Mouse (Mus musculus) midbrain, embryonic 11.5 days (tissue): Measurements from ENCODE around the gene Mtmr3. TPM values are rescaled to one million over a fixed set of nuclear protein-coding genes. Genes with fewer than 3 reads are reported as not detected.

ENCODE experiments used
- ATAC-seq: fragments of 200-750 bp; cut with Nextera tagmentation; 2 replicates; pipeline ENCODE4 v1.8.0; 2017; ENCODE audit warnings: moderate TSS enrichment, moderate library complexity; ENCODE audit not compliant: low FRiP score
- DNase-seq: peaks from one replicate; pipeline ENCODE4 v3.0.0; 2015; ENCODE audit warnings: low spot score; ENCODE audit errors: missing footprints
- H3K27ac ChIP-seq: fragments of 300-500 bp; sonication (generic); 2 replicates; pipeline ENCODE4 v1.5.1; 2014; ENCODE audit warnings: low read depth, low read length
- H3K27me3 ChIP-seq: fragments of 300-500 bp; sonication (generic); 2 replicates; pipeline ENCODE4 v1.6.1; 2014; ENCODE audit warnings: mild to moderate bottlenecking, low read length, moderate library complexity, mixed read lengths; ENCODE audit not compliant: control insufficient read depth, insufficient read depth
- H3K36me3 ChIP-seq: fragments of 300-500 bp; sonication (generic); 2 replicates; pipeline ENCODE4 v1.6.1; 2014; ENCODE audit warnings: mild to moderate bottlenecking, low read length, moderate library complexity, mixed read lengths; ENCODE audit not compliant: control insufficient read depth, insufficient read depth
- H3K4me1 ChIP-seq: fragments of 300-500 bp; sonication (generic); 2 replicates; pipeline ENCODE4 v1.6.1; 2014; ENCODE audit warnings: low read length; ENCODE audit not compliant: control insufficient read depth, insufficient read depth
- H3K4me2 ChIP-seq: fragments of 300-500 bp; sonication (generic); 2 replicates; pipeline ENCODE4 v1.6.1; 2014; ENCODE audit warnings: mild to moderate bottlenecking, moderate library complexity
- H3K4me3 ChIP-seq: fragments of 300-500 bp; sonication (generic); 2 replicates; pipeline ENCODE4 v1.5.1; 2014; ENCODE audit warnings: low read depth, low read length
- H3K9ac ChIP-seq: fragments of 300-500 bp; sonication (generic); 2 replicates; pipeline ENCODE4 v1.6.1; 2014; ENCODE audit warnings: low read length
- H3K9me3 ChIP-seq: fragments of 300-500 bp; sonication (generic); 2 replicates; pipeline ENCODE4 v1.6.1; 2016; ENCODE audit warnings: low read length; ENCODE audit not compliant: control insufficient read depth
- WGBS: fragments of 180-500 bp; shearing (Covaris S2); extraction: QIAGEN DNeasy Blood & Tissue Kit; methylation state at CpG from one replicate; pipeline ENCODE4 v1.1.7; 2014; 5-methylcytosine and 5-hydroxymethylcytosine counted together
- polyA plus RNA-seq: library from polyadenylated mRNA; unstranded; fragments of >200 nt; fragmentation: Nextera tagmentation; extraction: Ambion mirVana; gene quantifications from 2 replicates; pipeline ENCODE4 v1.2.1, GENCODE M21; 2014

Mtmr3 gene
- polyA plus RNA-seq, 1 experiment from 2014 or later = 28.6 TPM

DNA sequence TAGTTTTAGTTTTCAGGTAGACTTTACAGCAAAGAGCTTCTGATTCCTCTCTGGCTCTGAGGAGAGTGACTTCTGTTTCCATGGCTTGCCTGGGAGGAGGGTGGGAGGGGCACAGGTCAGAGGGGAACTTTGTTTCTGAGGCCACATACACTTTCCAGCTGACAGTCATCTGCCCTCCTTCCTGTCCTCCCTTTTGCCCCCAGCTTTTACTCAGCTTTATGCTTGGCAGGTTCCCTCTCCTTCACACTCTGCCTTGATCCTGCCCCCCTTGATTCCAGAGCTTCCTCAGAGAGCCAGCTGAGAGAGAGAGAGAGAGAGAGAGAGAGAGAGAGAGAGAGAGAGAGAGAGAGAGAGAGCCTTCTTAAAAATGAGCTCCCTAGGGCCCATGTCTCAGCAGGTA lies 123.4 kb downstream of the Mtmr3 start:
- Histone ChIP-seq H3K9ac (no peak overlapping the region), H3K36me3 (no peaks in the 10 kb centered on the region), H3K4me2 (no peak overlapping the region), H3K4me3 (no peak overlapping the region), H3K9me3 (no peaks in the 10 kb centered on the region), H3K27me3 (no peaks in the 10 kb centered on the region), H3K4me1 (no peaks in the 10 kb centered on the region), H3K27ac (no peak overlapping the region)
- ATAC-seq = no peak
- no peak for DNase-seq

DNA sequence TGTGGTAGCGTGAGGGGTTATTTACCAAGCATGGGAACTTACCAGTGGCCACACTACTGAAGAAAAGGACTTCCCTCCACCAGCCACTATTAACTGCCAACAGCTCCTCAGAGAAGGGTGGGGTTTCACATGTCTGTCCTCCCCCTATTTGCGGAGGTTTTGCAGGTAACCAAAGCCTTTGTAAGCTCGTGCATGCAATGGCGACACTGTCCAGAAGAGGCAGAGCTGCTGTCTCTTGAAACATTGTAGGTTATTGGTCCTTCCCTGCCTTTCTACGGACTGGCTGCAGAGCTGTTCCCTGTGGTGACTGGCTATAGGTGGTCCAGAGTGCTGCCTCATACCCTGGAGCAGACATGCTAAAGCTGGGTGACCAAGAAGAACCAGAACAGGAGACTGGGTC lies 125.6 kb downstream of the Mtmr3 start:
- Histone ChIP-seq H3K9me3 (no peaks in the 10 kb centered on the region), H3K9ac (no peak overlapping the region), H3K4me1 (no peaks in the 10 kb centered on the region), H3K36me3 (no peaks in the 10 kb centered on the region), H3K27ac (no peak overlapping the region), H3K4me2 (no peak overlapping the region), H3K27me3 (no peaks in the 10 kb centered on the region), H3K4me3 (no peak overlapping the region)
- DNase-seq = no peak
- 66% methylated on average over 5 of the region's 5 CpGs for WGBS
- no peak for ATAC-seq

DNA sequence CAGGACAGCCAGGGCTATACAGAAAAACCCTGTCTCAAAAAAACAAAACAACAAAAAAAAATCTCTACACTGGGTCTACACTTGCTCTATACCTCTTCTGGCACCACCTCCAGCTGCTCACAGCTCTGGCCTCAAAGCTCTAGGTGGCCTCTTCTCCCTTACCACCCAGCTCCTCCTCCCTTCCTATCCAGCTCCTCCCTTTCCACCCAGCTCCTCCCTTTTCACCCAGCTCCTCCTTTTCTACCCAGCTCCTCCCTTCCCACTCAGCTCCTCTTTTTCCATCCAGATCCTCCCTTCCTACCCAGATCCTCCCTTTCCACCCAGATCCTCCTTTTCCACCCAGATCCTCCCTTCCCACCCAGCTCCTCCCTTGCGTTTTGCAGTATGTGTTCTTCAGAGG lies 127.2 kb downstream of the Mtmr3 start:
- Histone ChIP-seq H3K36me3 (no peaks in the 10 kb centered on the region), H3K4me2 (no peak overlapping the region), H3K9ac (no peak overlapping the region), H3K4me3 (no peak overlapping the region), H3K4me1 (no peaks in the 10 kb centered on the region), H3K9me3 (no peaks in the 10 kb centered on the region), H3K27me3 (no peaks in the 10 kb centered on the region), H3K27ac (no peak overlapping the region)
- WGBS = 91% methylated on average over 1 of the region's 1 CpGs
- DNase-seq (no peak), ATAC-seq (no peak)

DNA sequence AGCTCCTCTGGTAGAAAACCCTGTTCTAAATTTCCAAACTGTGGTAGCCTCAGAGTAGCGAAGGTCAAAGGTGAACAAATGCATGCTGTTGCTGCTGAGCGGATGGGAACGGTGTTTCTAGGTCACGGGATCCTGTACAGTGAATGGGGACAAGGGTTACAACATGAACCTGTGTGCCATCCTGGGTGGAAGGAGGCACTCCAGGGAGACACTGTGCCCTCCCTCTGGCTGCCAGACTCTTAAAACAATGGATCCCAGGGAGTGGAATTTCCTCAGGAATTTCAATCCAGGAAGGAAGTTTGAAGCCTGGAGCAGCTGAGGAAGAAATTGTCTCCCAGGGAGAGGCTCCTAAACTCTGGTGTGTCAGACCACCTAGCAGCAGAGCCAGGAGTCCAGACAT lies 128.5 kb downstream of the Mtmr3 start:
- Histone ChIP-seq H3K4me1 (no peaks in the 10 kb centered on the region), H3K36me3 (no peaks in the 10 kb centered on the region), H3K4me3 (no peak overlapping the region), H3K9ac (no peak overlapping the region), H3K27me3 (no peaks in the 10 kb centered on the region), H3K27ac (no peak overlapping the region), H3K9me3 (no peaks in the 10 kb centered on the region), H3K4me2 (no peak overlapping the region)
- DNase-seq = no peak
- no peak for ATAC-seq
- WGBS = 70% methylated on average over 4 of the region's 4 CpGs

DNA sequence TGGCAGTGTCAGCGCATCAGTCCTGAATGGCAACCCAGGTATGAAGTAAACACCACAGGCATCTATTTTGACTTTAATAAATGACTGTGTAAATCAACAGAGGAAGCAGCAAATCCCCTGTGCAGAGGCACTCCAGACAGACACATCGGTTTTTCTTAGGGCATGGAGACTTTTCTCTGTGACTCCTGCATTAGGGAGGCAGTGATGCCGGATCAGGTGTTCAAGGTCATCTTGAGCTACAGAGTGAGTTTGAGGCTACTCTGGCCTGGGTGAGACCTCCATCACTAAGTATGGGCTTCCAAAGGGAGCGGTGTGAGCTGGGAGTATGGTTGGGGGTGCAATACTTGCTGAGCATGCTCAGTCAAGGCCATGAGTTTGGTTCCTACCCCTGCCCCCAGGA lies 130.0 kb downstream of the Mtmr3 start:
- Histone ChIP-seq H3K9ac (no peak overlapping the region), H3K4me2 (no peak overlapping the region), H3K4me1 (no peaks in the 10 kb centered on the region), H3K4me3 (no peak overlapping the region), H3K27ac (no peak overlapping the region), H3K36me3 (no peaks in the 10 kb centered on the region), H3K9me3 (no peaks in the 10 kb centered on the region), H3K27me3 (no peaks in the 10 kb centered on the region)
- WGBS = 93% methylated on average over 4 of the region's 4 CpGs
- ATAC-seq (no peak), DNase-seq (no peak)

DNA sequence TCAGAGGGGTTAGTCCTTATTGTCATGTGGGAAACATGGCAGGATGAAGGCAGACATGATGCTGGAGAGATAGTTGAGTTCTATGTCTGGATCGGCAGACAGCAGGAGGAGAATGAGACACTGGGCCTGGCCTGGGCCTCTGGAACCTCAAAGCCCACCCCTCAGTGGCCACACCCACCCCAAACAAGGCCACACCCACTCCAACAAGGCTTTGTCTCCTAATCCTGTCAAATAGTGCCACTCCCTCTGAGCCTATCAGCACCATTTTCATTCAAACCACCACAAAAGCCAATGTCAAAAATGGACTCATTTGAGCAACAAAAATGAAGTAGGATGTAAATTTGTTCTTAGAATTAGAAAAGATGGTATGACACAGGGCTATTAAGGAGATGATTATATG lies 130.5 kb downstream of the Mtmr3 start:
- DNase-seq (no peak), ATAC-seq (no peak)
- WGBS = 75% methylated on average over 1 of the region's 1 CpGs
- H3K27ac ChIP-seq = no peak overlapping the region
- H3K4me3 ChIP-seq = no peak overlapping the region
- no peak overlapping the region for H3K9ac ChIP-seq
- no peaks in the 10 kb centered on the region for H3K27me3 ChIP-seq
- no peaks in the 10 kb centered on the region for H3K4me1 ChIP-seq
- H3K4me2 ChIP-seq = no peak overlapping the region
- no peaks in the 10 kb centered on the region for H3K36me3 ChIP-seq
- no peaks in the 10 kb centered on the region for H3K9me3 ChIP-seq

DNA sequence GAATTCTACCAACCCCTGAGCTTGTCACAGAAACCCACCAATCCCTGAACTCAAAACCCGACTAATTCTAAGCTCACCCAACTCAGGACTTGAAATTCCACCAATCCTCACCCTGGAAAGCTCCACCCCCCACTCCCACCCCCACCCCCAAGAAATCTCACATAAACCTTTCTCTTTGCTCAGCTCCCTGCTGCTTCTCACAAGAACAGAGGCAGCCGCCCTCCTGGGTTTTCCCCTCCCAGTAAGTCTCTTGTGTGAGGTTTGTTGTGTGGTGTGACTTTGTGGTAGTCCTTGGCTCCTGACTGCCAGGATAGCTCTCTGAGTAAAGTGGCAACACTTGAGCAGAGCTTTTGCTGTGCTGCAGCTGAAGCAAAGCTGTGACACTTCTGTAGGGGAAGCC lies 131.8 kb downstream of the Mtmr3 start:
- Histone ChIP-seq H3K27ac (no peak overlapping the region), H3K36me3 (no peaks in the 10 kb centered on the region), H3K4me1 (no peaks in the 10 kb centered on the region), H3K9me3 (no peaks in the 10 kb centered on the region), H3K4me2 (no peak overlapping the region), H3K9ac (no peak overlapping the region), H3K4me3 (no peak overlapping the region), H3K27me3 (no peaks in the 10 kb centered on the region)
- ATAC-seq (no peak), DNase-seq (no peak)
- 45% methylated on average over 2 of the region's 2 CpGs for WGBS

DNA sequence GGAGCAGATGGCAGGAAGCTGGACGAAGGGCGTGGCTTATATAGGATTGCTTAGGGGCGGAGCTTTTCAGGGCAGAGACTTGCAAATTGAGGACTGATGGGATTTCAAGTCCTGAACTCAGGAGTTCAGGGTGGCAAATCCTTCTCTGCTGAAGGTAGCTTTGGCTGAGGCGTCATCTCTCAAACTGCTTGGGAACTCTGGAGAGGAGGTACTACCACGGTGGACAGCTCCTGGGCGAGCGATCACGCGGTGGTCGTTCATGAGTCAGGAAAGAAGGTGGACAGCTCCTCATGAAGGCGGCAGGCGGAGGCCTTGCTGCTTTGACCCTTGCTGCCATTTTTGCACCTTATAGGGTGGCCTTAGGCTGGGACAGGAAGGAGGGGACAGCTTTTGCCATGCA lies 133.5 kb downstream of the Mtmr3 start:
- WGBS = 39% methylated on average over 12 of the region's 12 CpGs
- no peak for DNase-seq
- H3K4me1 ChIP-seq = no peaks in the 10 kb centered on the region

DNA sequence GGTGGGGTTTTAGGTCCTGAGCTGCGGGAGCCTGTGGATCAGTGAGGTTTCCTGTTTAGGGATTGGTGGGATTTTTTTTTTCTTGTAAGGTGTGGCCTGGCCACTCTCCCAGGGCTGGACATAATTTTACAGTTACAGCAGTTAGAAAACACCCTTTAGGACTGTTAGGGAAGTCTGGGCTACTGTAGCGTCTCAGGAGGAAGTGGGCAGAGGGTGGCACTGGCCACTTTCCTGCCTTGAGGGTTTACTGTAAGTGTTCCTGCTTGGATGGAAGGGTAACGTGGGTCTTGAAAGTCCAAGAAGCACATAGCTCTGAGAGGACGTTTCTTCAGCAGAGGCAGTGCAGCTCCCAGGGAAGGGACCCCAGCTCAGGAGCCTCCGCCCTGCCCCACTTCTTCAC lies 134.0 kb downstream of the Mtmr3 start:
- DNase-seq (no peak), ATAC-seq (no peak)
- Histone ChIP-seq H3K4me3 (no peak overlapping the region), H3K27ac (no peak overlapping the region), H3K27me3 (no peaks in the 10 kb centered on the region), H3K9ac (no peak overlapping the region), H3K36me3 (no peaks in the 10 kb centered on the region), H3K9me3 (no peaks in the 10 kb centered on the region), H3K4me1 (no peaks in the 10 kb centered on the region), H3K4me2 (no peak overlapping the region)
- 63% methylated on average over 5 of the region's 5 CpGs for WGBS

More for the DNA sequence above, 133.5 kb downstream of the Mtmr3 start:
- no peaks in the 10 kb centered on the region for H3K27me3 ChIP-seq
- no peak overlapping the region for H3K9ac ChIP-seq
- no peak overlapping the region for H3K4me3 ChIP-seq
- ATAC-seq = no peak
- no peaks in the 10 kb centered on the region for H3K9me3 ChIP-seq
- H3K4me2 ChIP-seq = no peak overlapping the region; the same call in 1 of the 2 replicates
- no peak overlapping the region for H3K27ac ChIP-seq
- H3K36me3 ChIP-seq = no peaks in the 10 kb centered on the region
